Mouse (Mus musculus): ENCODE results near the gene Bbx.

- TF ChIP-seq CTCF (IDR thresholded peaks at IDR 0.05; ENCODE audit: borderline replicate concordance, extremely low read depth, insufficient read depth, insufficient read length) (no peak), POLR2A (IDR thresholded peaks at IDR 0.05; ENCODE audit: borderline replicate concordance, extremely low read depth, insufficient read depth, insufficient read length, poor library complexity, severe bottlenecking) (no peak)
These were observed 6.6 kb upstream of the Bbx start for GRCm38 (mm10) chr16:50438816-50439215.
